8 mouse cellular contexts compared by ENCODE assay signal in genomic region chr3:146769940-146770659, GRCm38 (mm10). TPM values are rescaled to one million over a fixed set of nuclear protein-coding genes. Genes with fewer than 3 reads are reported as not detected.
DNase-seq lines count a peak whose midpoint lies in the region; ATAC-seq and TF ChIP-seq lines count a peak whose summit lies in the region.

No protein-coding gene starts in this region.

- no peaks in the 10 kb centered on the region for H3K9me3 ChIP-seq in neural tube, embryonic 12.5 days

- no peak for TF ChIP-seq CTCF in cerebellum, adult 2 months (IDR thresholded peaks at IDR 0.05; ENCODE audit: borderline replicate concordance, insufficient read depth, low read depth, low read length)

- H3K4me3 ChIP-seq in cerebellum, adult 2 months (replicated peaks; ENCODE audit: insufficient read depth, low read depth, low read length) = peak overlapping the region; percentile 91
- H3K4me3 ChIP-seq in neural tube, embryonic 12.5 days = peak overlapping the region; percentile 35

- peak; percentile 30 for DNase-seq in ZHBTc4 (ENCODE audit: low read depth, low spot score)
- peak; percentile 71 to 72 for DNase-seq in cerebellum, adult 2 months
- DNase-seq in frontal cortex, postnatal 10 days (ENCODE audit: low spot score in 2 of 2) = peak; percentile 36 to 44
- DNase-seq in left cerebral cortex, adult 18-20 months (ENCODE audit: low spot score in 2 of 2) = peak; percentile 49 to 63
- DNase-seq in thymus, postnatal 10 days (ENCODE audit: low spot score in 2 of 2) = no peak
- no peak for DNase-seq in spleen, postnatal 36 days (ENCODE audit: low spot score in 2 of 2)

- TF ChIP-seq POLR2A in cerebellum, adult 2 months (IDR thresholded peaks at IDR 0.05; ENCODE audit: borderline replicate concordance, insufficient read depth, low read length) = peak; percentile 71; the same call in 1 of the 2 replicates

- H3K9ac ChIP-seq in neural tube, embryonic 12.5 days = peak overlapping the region; percentile 42; the same call in 1 of the 2 replicates

- peak overlapping the region; percentile 98 for H3K27ac ChIP-seq in cerebellum, adult 2 months (ENCODE audit: insufficient read depth, low read length)
- peak overlapping the region; percentile 76 for H3K27ac ChIP-seq in neural tube, embryonic 12.5 days

- H3K27me3 ChIP-seq in cerebellum, adult 2 months (ENCODE audit: control insufficient read depth, insufficient read depth, low read length) = no peaks in the 10 kb centered on the region
- no peaks in the 10 kb centered on the region for H3K27me3 ChIP-seq in neural tube, embryonic 12.5 days (replicated peaks)

- WGBS in cerebellum, adult 2 months = 2% methylated on average over 17 of the region's 17 CpGs
- 11% methylated on average over 17 of the region's 17 CpGs for WGBS in neural tube, embryonic 12.5 days

- ATAC-seq in neural tube, embryonic 12.5 days (ENCODE audit: low FRiP score, low read depth) = peak; percentile 79
- ATAC-seq in monocyte, adult 5-6 weeks (replicated peaks; ENCODE audit: insufficient number of reproducible peaks, low FRiP score, low TSS enrichment, poor library complexity, severe bottlenecking) = no peak

- H3K4me1 ChIP-seq in cerebellum, adult 2 months (ENCODE audit: control insufficient read depth, insufficient read depth, low read length) = peaks cover 14% of the 10 kb centered on the region; the same call in 1 of the 2 replicates
- H3K4me1 ChIP-seq in neural tube, embryonic 12.5 days = peaks cover 9% of the 10 kb centered on the region; the same call in 1 of the 2 replicates

- H3K36me3 ChIP-seq in neural tube, embryonic 12.5 days = 0 out of 2 replicates have a peak, but pooled peaks cover 4% of the 10 kb centered on the region

- H3K4me2 ChIP-seq in neural tube, embryonic 12.5 days (replicated peaks) = peak overlapping the region; percentile 53

RNA-seq across cellular contexts. Expression of gene Prkacb, which starts 42.7 kb away (rescaled TPM):
- 166 and 172 TPM in 2 replicates for polyA plus RNA-seq in cerebellum, adult 2 months (2012; rRNA removed)
- 100 to 1,000 TPM; 453 to 516 TPM for total RNA-seq in left cerebral cortex, adult 18-20 months (2021)
- 98.7 and 99.4 TPM in 2 replicates for polyA plus RNA-seq in neural tube, embryonic 12.5 days (2016; fragmentation: Nextera tagmentation; extraction: Ambion mirVana)
- total RNA-seq in monocyte, adult 5-6 weeks (2017) = 91.4 to 161 TPM (median 99.1 TPM) in 3 replicates

Comparison
In these comparisons a context has a peak if more than half of its experiments do, and no peak if none do; other contexts are left out.
1. DNase-seq: peak in ZHBTc4 (single experiment), cerebellum, adult 2 months (2 of 2), frontal cortex, postnatal 10 days (2 of 2) and left cerebral cortex, adult 18-20 months (2 of 2); none in thymus, postnatal 10 days (0 of 2) and spleen, postnatal 36 days (0 of 2).